Mouse (Mus musculus) CH12.LX (cell line): ENCODE data around the gene Fgfr2. TPM values are rescaled to one million over a fixed set of nuclear protein-coding genes. Genes with fewer than 3 reads are reported as not detected.

Experiments
- DNase-seq: peaks from one replicate; pipeline ENCODE4 v3.0.0-alpha.2; 2013; ENCODE audit errors: extremely low read depth
- H3K27ac ChIP-seq: 2 replicates; pipeline ENCODE4 v1.5.1; 2012; ENCODE audit warnings: low read depth, mild to moderate bottlenecking, control low read depth, moderate library complexity; ENCODE audit not compliant: insufficient read depth
- H3K27me3 ChIP-seq: replicated peaks from 2 replicates; pipeline ENCODE3; 2012; ENCODE audit warnings: inconsistent platforms
- H3K36me3 ChIP-seq, 2 experiments: replicated peaks in 1 of 2; 2 replicates each; pipeline versions ENCODE3 to v1.6.1; 2012; ENCODE audit warnings: inconsistent platforms in 1 of 2, low read length in 1 of 2, mild to moderate bottlenecking in 1 of 2, mixed read lengths in 1 of 2, moderate library complexity in 1 of 2; ENCODE audit not compliant: control insufficient read depth in 1 of 2, insufficient read depth in 1 of 2
- H3K4me1 ChIP-seq, 2 experiments: 2 replicates each; pipeline ENCODE4 v1.6.1; 2012; ENCODE audit warnings: inconsistent platforms in 1 of 2, moderate library complexity in 1 of 2; ENCODE audit not compliant: insufficient read depth in 2 of 2, control insufficient read depth in 1 of 2
- H3K4me2 ChIP-seq: 2 replicates; pipeline ENCODE4 v1.6.1; 2012; ENCODE audit warnings: low read depth, mild to moderate bottlenecking, control low read depth; ENCODE audit not compliant: poor library complexity, insufficient read depth, severe bottlenecking
- H3K4me3 ChIP-seq, 3 experiments: fragments of 150-350 bp in 1 of 3; sonication (generic) in 1 of 3; replicated peaks in 1 of 3; 2 replicates each; pipeline versions ENCODE3 to v1.5.1; 2011 to 2012; ENCODE audit warnings: low read depth in 2 of 3, low read length in 2 of 3, mild to moderate bottlenecking in 2 of 3, moderate library complexity in 2 of 3, control low read depth in 1 of 3, improper control_type of control experiment in 1 of 3, inconsistent platforms in 1 of 3, mixed read lengths in 1 of 3; ENCODE audit not compliant: poor library complexity in 1 of 3
- H3K79me2 ChIP-seq: replicated peaks from 2 replicates; pipeline ENCODE4 v1.6.1; 2012; ENCODE audit warnings: mild to moderate bottlenecking, moderate library complexity; ENCODE audit not compliant: control insufficient read depth, poor library complexity, insufficient read depth, severe bottlenecking; ENCODE audit errors: extremely low read depth
- H3K9ac ChIP-seq: 2 replicates; pipeline ENCODE4 v1.6.1; 2012; ENCODE audit warnings: low read depth, mild to moderate bottlenecking, control low read depth, moderate library complexity; ENCODE audit not compliant: insufficient read depth
- H3K9me3 ChIP-seq: replicated peaks from 2 replicates; pipeline ENCODE3; 2012; ENCODE audit warnings: low read length, inconsistent platforms, mixed read lengths
- CHD2 ChIP-seq: IDR thresholded peaks from 2 replicates; pipeline ENCODE4 v1.6.1; 2011; ENCODE audit warnings: low read length, improper control_type of control experiment
- CTCF ChIP-seq, 2 experiments: IDR thresholded peaks in 1 of 2; conservative IDR thresholded peaks in 1 of 2; 2 replicates each; pipeline ENCODE4 v1.5.1; 2011 to 2012; ENCODE audit warnings: low read depth in 2 of 2, low read length in 2 of 2, improper control_type of control experiment in 1 of 2, inconsistent platforms in 1 of 2, mild to moderate bottlenecking in 1 of 2, moderate library complexity in 1 of 2
- E2F4 ChIP-seq: IDR thresholded peaks from 2 replicates; pipeline ENCODE4 v1.6.1; 2011; ENCODE audit warnings: low read depth, low read length, improper control_type of control experiment; ENCODE audit not compliant: insufficient replicate concordance
- ELF1 ChIP-seq: IDR thresholded peaks from 2 replicates; pipeline ENCODE4 v1.6.1; 2014; ENCODE audit warnings: low read depth, mild to moderate bottlenecking, inconsistent platforms, low read length, improper control_type of control experiment
- GABPA ChIP-seq: IDR thresholded peaks from 2 replicates; pipeline ENCODE4 v1.6.1; 2012; ENCODE audit warnings: low read depth, low read length, improper control_type of control experiment, inconsistent platforms; ENCODE audit not compliant: insufficient replicate concordance
- HCFC1 ChIP-seq: IDR thresholded peaks from 2 replicates; pipeline ENCODE4 v1.6.1; 2012; ENCODE audit warnings: low read depth, mild to moderate bottlenecking, inconsistent platforms, low read length, improper control_type of control experiment
- IRF4 ChIP-seq: IDR thresholded peaks from 2 replicates; pipeline ENCODE4 v1.6.1; 2014; ENCODE audit warnings: low read depth, mild to moderate bottlenecking, inconsistent platforms, low read length, improper control_type of control experiment
- KAT2A ChIP-seq: IDR thresholded peaks from 2 replicates; pipeline ENCODE4 v1.6.1; 2012; ENCODE audit warnings: low read length, improper control_type of control experiment, inconsistent platforms; ENCODE audit not compliant: insufficient replicate concordance
- MAFK ChIP-seq: IDR thresholded peaks from 2 replicates; pipeline ENCODE4 v1.6.1; 2011; ENCODE audit warnings: low read length, improper control_type of control experiment; ENCODE audit not compliant: insufficient replicate concordance
- MAX ChIP-seq: IDR thresholded peaks from 2 replicates; pipeline ENCODE4 v1.6.1; 2011; ENCODE audit warnings: low read length, improper control_type of control experiment
- MEF2A ChIP-seq: IDR thresholded peaks from 2 replicates; pipeline ENCODE4 v1.6.1; 2014; ENCODE audit warnings: low read depth, mild to moderate bottlenecking, inconsistent platforms, low read length, improper control_type of control experiment, borderline replicate concordance
- MYC ChIP-seq: IDR thresholded peaks from 2 replicates; pipeline ENCODE4 v1.6.1; 2011; ENCODE audit warnings: low read depth, mild to moderate bottlenecking, improper control_type of control experiment, low read length
- NELFE ChIP-seq: IDR thresholded peaks from 2 replicates; pipeline ENCODE4 v1.6.1; 2011; ENCODE audit warnings: low read depth, low read length, improper control_type of control experiment
- NRF1 ChIP-seq: IDR thresholded peaks from 2 replicates; pipeline ENCODE4 v1.6.1; 2014; ENCODE audit warnings: low read depth, mild to moderate bottlenecking, inconsistent platforms, low read length, improper control_type of control experiment, moderate library complexity
- PAX5 ChIP-seq: IDR thresholded peaks from 2 replicates; pipeline ENCODE4 v1.6.1; 2012; ENCODE audit warnings: low read length, inconsistent platforms, mixed read lengths
- POLR2AphosphoS2 ChIP-seq: IDR thresholded peaks from 2 replicates; pipeline ENCODE4 v1.6.1; 2011; ENCODE audit warnings: low read depth, low read length, improper control_type of control experiment
- RAD21 ChIP-seq: IDR thresholded peaks from 2 replicates; pipeline ENCODE4 v1.6.1; 2011; ENCODE audit warnings: low read depth, mild to moderate bottlenecking, low read length, improper control_type of control experiment, moderate library complexity
- TCF12 ChIP-seq: IDR thresholded peaks from 2 replicates; pipeline ENCODE4 v1.6.1; 2014; ENCODE audit warnings: low read depth, mild to moderate bottlenecking, inconsistent platforms, low read length, improper control_type of control experiment
- UBTF ChIP-seq: IDR thresholded peaks from 2 replicates; pipeline ENCODE4 v1.6.1; 2012; ENCODE audit warnings: low read depth, mild to moderate bottlenecking, inconsistent platforms, low read length, improper control_type of control experiment, moderate library complexity
- USF1 ChIP-seq: IDR thresholded peaks from 2 replicates; pipeline ENCODE4 v1.6.1; 2014; ENCODE audit warnings: low read depth, mild to moderate bottlenecking, inconsistent platforms, low read length, improper control_type of control experiment
- USF2 ChIP-seq: conservative IDR thresholded peaks from 2 replicates; pipeline ENCODE4 v1.6.1; 2011; ENCODE audit warnings: low read depth, low read length, improper control_type of control experiment
- ZKSCAN1 ChIP-seq: IDR thresholded peaks from 2 replicates; pipeline ENCODE4 v1.6.1; 2012; ENCODE audit warnings: low read depth, inconsistent platforms, low read length, improper control_type of control experiment, borderline replicate concordance
- ZMIZ1 ChIP-seq: IDR thresholded peaks from 2 replicates; pipeline ENCODE4 v1.6.1; 2012; ENCODE audit warnings: low read depth, mild to moderate bottlenecking, inconsistent platforms, low read length, improper control_type of control experiment
- ZNF384 ChIP-seq: IDR thresholded peaks from 2 replicates; pipeline ENCODE4 v1.6.1; 2012; ENCODE audit warnings: low read depth, low read length, improper control_type of control experiment, inconsistent platforms
- dilution Hi-C: fragments of 300-500 bp; cut with MboI; formaldehyde crosslinking; loops from 2 replicates; pipeline ENCODE4 v1.14.3; 2020; ENCODE audit warnings: low sequenced_read_pairs; ENCODE audit not compliant: extremely low pct_unique_long_range_greater_than_20kb, extremely low pct_ligation_motif_present
- in situ Hi-C: fragments of 300-500 bp; cut with MboI; formaldehyde crosslinking; loops from 3 replicates; pipeline ENCODE4 v1.14.3; 2019; ENCODE audit warnings: low sequenced_read_pairs, low pct_ligation_motif_present, low pct_unique_long_range_greater_than_20kb, mixed read lengths
- polyA plus RNA-seq: library from polyadenylated mRNA; unstranded; fragments of >175 nt; gene quantifications from 2 replicates; pipeline ENCODE4 v1.2.1, GENCODE M21; 2012; ENCODE audit warnings: low read depth; ENCODE audit not compliant: insufficient read length
- total RNA-seq, 2 experiments: library from RNA; depleted of rRNA; stranded (reverse); fragments of 300-350 nt in 1 of 2; fragments of >200 nt in 1 of 2; gene quantifications; 2 replicates each; pipeline ENCODE4 v1.2.3; 2012 to 2014

Fgfr2 gene
- total and polyA plus RNA-seq, 3 experiments, result not detected

GRCm38 (mm10) chr7:132595787-132596186, 527.4 kb downstream of the Fgfr2 start:
- Histone ChIP-seq H3K9me3 (peaks cover 6% of the 10 kb centered on the region), H3K79me2 (no peaks in the 10 kb centered on the region), H3K27me3 (peaks cover 47% of the 10 kb centered on the region), H3K4me2 (no peak overlapping the region), H3K4me1 (peaks cover 0 to 13% of the 10 kb centered on the region in 2 experiments; a peak in 2 of 4 replicates), H3K4me3 (no peak overlapping the region), H3K27ac (no peak overlapping the region), H3K36me3 (no peaks in the 10 kb centered on the region), H3K9ac (no peak overlapping the region)
- TF ChIP-seq MAX (no peak), MEF2A (no peak), UBTF (no peak), CHD2 (no peak), GABPA (no peak), KAT2A (no peak), RAD21 (no peak), USF2 (no peak), ZNF384 (no peak), MYC (no peak)
- dilution Hi-C loops, result no loop called here
- in situ Hi-C loops, result no loop called here
- no peak for DNase-seq

- in situ Hi-C loops, result no loop called here
- TF ChIP-seq ELF1 (no peak), TCF12 (no peak), KAT2A (no peak), NRF1 (no peak), ZKSCAN1 (no peak), MEF2A (no peak), UBTF (no peak), PAX5 (no peak), ZMIZ1 (no peak), POLR2AphosphoS2 (no peak), IRF4 (no peak), NELFE (no peak), MAFK (no peak), HCFC1 (no peak), CTCF (conservative IDR thresholded peaks at IDR 0.05 in 1 of 2, IDR thresholded peaks at IDR 0.05 in 1 of 2; ENCODE audit: low read depth in 2 of 2, low read length in 2 of 2) (no peak), E2F4 (no peak), USF1 (no peak), RAD21 (no peak), MYC (no peak), GABPA (no peak)
Observed at GRCm38 (mm10) chr7:132594325-132594724, 528.8 kb downstream of the Fgfr2 start.

More at GRCm38 (mm10) chr7:132594325-132594724, 528.8 kb downstream of the Fgfr2 start:
- no peak for DNase-seq
- H3K36me3 ChIP-seq, result no peaks in the 10 kb centered on the region
- no peak overlapping the region for H3K27ac ChIP-seq
- no peak overlapping the region for H3K4me3 ChIP-seq
- H3K9ac ChIP-seq, result no peak overlapping the region
- peaks cover 6% of the 10 kb centered on the region for H3K9me3 ChIP-seq
- dilution Hi-C loops, result no loop called here
- H3K79me2 ChIP-seq, result no peaks in the 10 kb centered on the region
- H3K4me1 ChIP-seq, result peaks cover 0 to 3% of the 10 kb centered on the region in 2 experiments; a peak in 2 of 4 replicates
- peaks cover 34% of the 10 kb centered on the region for H3K27me3 ChIP-seq
- no peak overlapping the region for H3K4me2 ChIP-seq
